Mouse (Mus musculus): ENCODE measurements at regions not wholly inside any gene's neighbourhood (a gene's known extent, or its start where the extent isn't known, plus 50 kb on each side); places are given as distances from the start of the nearest gene placed in this dataset.

GRCm38 (mm10) chr4:99392986-99393385, 97.3 kb downstream of the Gm12689 start:
- Histone ChIP-seq H3K27ac (no peak overlapping the region), H3K4me2 (no peak overlapping the region), H3K9ac (replicated peaks) (no peak overlapping the region), H3K9me3 (no peaks in the 10 kb centered on the region; the same call in 1 of the 2 replicates), H3K4me1 (replicated peaks) (no peaks in the 10 kb centered on the region), H3K36me3 (no peaks in the 10 kb centered on the region), H3K4me3 (replicated peaks) (no peak overlapping the region), H3K27me3 (no peaks in the 10 kb centered on the region)
- WGBS: 88% methylated on average over 5 of the region's 5 CpGs
- no peak for ATAC-seq (ENCODE audit: insufficient number of reproducible peaks, insufficient read depth, low FRiP score, low TSS enrichment, low read depth)

- Histone ChIP-seq H3K36me3 (no peaks in the 10 kb centered on the region), H3K27ac (no peak overlapping the region), H3K9me3 (no peaks in the 10 kb centered on the region; the same call in 1 of the 2 replicates), H3K4me2 (no peak overlapping the region), H3K9ac (replicated peaks) (no peak overlapping the region), H3K4me3 (replicated peaks) (no peak overlapping the region), H3K4me1 (replicated peaks) (no peaks in the 10 kb centered on the region), H3K27me3 (no peaks in the 10 kb centered on the region)
- no peak for ATAC-seq (ENCODE audit: insufficient number of reproducible peaks, insufficient read depth, low FRiP score, low TSS enrichment, low read depth)
- 62% methylated on average over 3 of the region's 3 CpGs for WGBS
These were observed 98.5 kb downstream of the Gm12689 start for GRCm38 (mm10) chr4:99394244-99394643.

DNA sequence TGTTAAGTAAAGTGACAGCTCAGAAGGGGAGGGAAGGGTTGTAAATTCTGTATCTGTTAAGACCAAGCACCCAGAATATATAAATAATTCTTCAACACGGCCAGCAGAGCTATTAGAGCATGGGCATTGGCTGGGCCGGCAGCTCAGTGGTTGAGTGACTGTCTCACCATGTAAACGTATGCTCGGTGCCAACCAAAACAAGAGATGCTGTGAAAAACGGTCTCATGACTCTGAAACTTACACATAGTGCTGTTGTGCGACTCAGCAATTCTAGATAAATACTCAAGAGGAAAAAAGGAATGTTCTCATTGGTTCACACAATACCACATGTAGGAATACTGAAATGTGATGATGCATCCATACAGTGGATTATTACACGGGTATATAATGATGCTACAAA, 111.8 kb downstream of the Gm12689 start:
- Histone ChIP-seq H3K27me3 (peaks cover 7% of the 10 kb centered on the region; the same call in 1 of the 2 replicates), H3K4me3 (replicated peaks) (no peak overlapping the region), H3K9ac (replicated peaks) (no peak overlapping the region), H3K27ac (no peak overlapping the region), H3K4me1 (replicated peaks) (no peaks in the 10 kb centered on the region; the same call in 1 of the 2 replicates), H3K4me2 (no peak overlapping the region), H3K36me3 (no peaks in the 10 kb centered on the region), H3K9me3 (no peaks in the 10 kb centered on the region)
- ATAC-seq (ENCODE audit: insufficient number of reproducible peaks, insufficient read depth, low FRiP score, low TSS enrichment, low read depth): no peak
- whole genome bisulfite sequencing: 87% methylated on average over 7 of the region's 7 CpGs

DNA sequence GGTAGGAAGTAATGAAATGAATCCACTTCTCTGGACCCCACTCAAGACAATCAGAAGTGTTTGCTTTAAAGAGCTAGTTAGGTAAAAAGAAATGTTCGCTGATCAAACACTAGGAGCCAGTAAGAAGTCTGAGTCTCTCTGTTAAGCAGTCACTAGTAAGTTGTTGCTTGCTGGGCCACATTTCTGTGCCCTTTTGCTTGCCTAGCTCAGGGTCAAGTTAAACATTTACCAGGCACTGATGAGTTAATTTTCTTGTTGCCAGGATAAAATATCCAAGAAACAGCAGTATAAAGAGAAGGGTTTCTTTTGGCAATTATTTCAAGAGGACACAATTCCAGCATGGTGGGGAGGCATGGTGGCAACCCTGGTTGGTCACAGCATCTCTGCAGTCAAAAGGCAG, 127.7 kb downstream of the Gm12689 start:
- 76% methylated on average over 1 of the region's 1 CpGs for WGBS
- Histone ChIP-seq H3K4me2 (no peak overlapping the region), H3K4me1 (replicated peaks) (no peaks in the 10 kb centered on the region), H3K4me3 (replicated peaks) (no peak overlapping the region), H3K27me3 (no peaks in the 10 kb centered on the region), H3K9me3 (no peaks in the 10 kb centered on the region), H3K9ac (replicated peaks) (no peak overlapping the region), H3K36me3 (no peaks in the 10 kb centered on the region), H3K27ac (no peak overlapping the region)
- ATAC-seq (ENCODE audit: insufficient number of reproducible peaks, insufficient read depth, low FRiP score, low TSS enrichment, low read depth): no peak

DNA sequence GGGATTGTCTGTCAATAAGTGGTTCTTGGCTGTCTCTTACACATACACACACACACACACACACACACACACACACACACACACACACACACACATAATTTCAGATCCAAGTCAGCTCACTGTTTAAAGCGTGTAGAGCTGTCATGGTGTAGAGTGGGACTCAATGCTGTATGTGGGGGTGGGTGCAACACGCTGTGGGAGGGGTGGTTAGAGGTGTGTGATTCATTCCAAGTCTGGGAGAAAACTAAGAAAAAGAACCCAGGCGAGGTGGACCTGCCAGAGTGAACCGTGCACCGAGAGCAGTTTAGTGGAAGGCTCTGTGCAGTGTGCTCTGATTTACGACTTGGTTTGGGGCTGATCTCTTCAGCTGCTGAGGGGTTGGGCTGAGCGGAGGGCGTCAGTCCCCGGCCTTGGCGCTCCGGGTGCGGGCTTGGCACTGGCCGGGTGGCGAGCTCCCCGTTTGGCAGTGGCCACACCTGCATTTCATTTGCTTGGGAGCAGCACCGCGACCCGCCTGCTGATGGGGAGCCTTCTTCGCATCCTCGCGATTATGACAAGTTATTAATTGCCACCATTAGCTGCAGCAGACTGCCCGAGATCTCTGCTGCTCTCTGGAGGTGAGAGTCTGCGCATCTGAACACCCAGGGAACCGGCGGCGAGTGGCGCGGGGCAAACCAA, 149.5 kb downstream of the Gm12689 start:
- Histone ChIP-seq H3K27me3 (peaks cover 6% of the 10 kb centered on the region; the same call in 1 of the 2 replicates), H3K9ac (replicated peaks) (no peak overlapping the region), H3K4me3 (replicated peaks) (peak overlapping the region; percentile 37)

GRCm38 (mm10) chr4:99445755-99446128, 150.0 kb downstream of the Gm12689 start:
- Histone ChIP-seq H3K9me3 (no peaks in the 10 kb centered on the region), H3K4me2 (peak overlapping the region; percentile 61), H3K4me1 (replicated peaks) (no peaks in the 10 kb centered on the region), H3K4me3 (replicated peaks) (peak overlapping the region; percentile 37), H3K9ac (replicated peaks) (no peak overlapping the region), H3K36me3 (no peaks in the 10 kb centered on the region), H3K27me3 (peaks cover 6% of the 10 kb centered on the region; the same call in 1 of the 2 replicates), H3K27ac (no peak overlapping the region)
- no peak for ATAC-seq (ENCODE audit: insufficient number of reproducible peaks, insufficient read depth, low FRiP score, low TSS enrichment, low read depth)
- 65% methylated on average over 9 of the region's 9 CpGs for WGBS

More for the DNA sequence above, 149.5 kb downstream of the Gm12689 start:
- Histone ChIP-seq H3K27ac (no peak overlapping the region), H3K9me3 (no peaks in the 10 kb centered on the region), H3K4me1 (replicated peaks) (no peaks in the 10 kb centered on the region), H3K36me3 (no peaks in the 10 kb centered on the region), H3K4me2 (peak overlapping the region; percentile 61)
- WGBS: 24% methylated on average over 28 of the region's 28 CpGs
- ATAC-seq (ENCODE audit: insufficient number of reproducible peaks, insufficient read depth, low FRiP score, low TSS enrichment, low read depth): peak; percentile 75

DNA sequence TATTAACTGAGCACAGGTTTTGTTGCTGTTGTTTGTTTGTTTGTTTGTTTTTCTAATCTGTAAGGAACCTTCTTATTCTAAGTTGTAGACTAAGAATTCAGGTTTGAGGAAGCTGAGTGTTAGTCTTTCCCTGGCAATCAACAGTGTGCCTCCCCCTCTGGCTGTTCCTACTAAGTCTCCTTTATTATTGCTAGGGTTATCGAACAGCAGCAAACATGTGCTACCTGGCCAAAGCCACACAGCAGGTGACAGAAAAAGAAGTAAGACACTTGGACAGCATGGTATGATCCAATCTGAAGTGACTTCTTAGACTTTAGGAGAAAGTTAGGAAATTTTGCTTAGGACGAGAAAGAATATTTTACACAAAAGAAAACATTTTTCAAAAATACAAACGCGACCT, 163.3 kb downstream of the Gm12689 start:
- no peak for ATAC-seq (ENCODE audit: insufficient number of reproducible peaks, insufficient read depth, low FRiP score, low TSS enrichment, low read depth)
- H3K4me3 ChIP-seq (replicated peaks): no peak overlapping the region
- no peaks in the 10 kb centered on the region for H3K9me3 ChIP-seq
- H3K27ac ChIP-seq: no peak overlapping the region
- H3K4me1 ChIP-seq (replicated peaks): peaks cover 20% of the 10 kb centered on the region; the same call in 1 of the 2 replicates
- 73% methylated on average over 4 of the region's 4 CpGs for WGBS
- H3K27me3 ChIP-seq: peaks cover 7% of the 10 kb centered on the region
- no peaks in the 10 kb centered on the region for H3K36me3 ChIP-seq
- no peak overlapping the region for H3K9ac ChIP-seq (replicated peaks)
- H3K4me2 ChIP-seq: peak overlapping the region; percentile 45

GRCm38 (mm10) chr4:99459436-99459835, 163.7 kb downstream of the Gm12689 start:
- no peak overlapping the region for H3K9ac ChIP-seq (replicated peaks)
- H3K27me3 ChIP-seq: peaks cover 7% of the 10 kb centered on the region
- no peaks in the 10 kb centered on the region for H3K9me3 ChIP-seq
- no peak overlapping the region for H3K27ac ChIP-seq
- WGBS: 4% methylated on average over 14 of the region's 14 CpGs
- peaks cover 20% of the 10 kb centered on the region; the same call in 1 of the 2 replicates for H3K4me1 ChIP-seq (replicated peaks)
- 0 out of 2 replicates have a peak overlapping the region, but pooled peaks have one; percentile 4 for H3K4me3 ChIP-seq (replicated peaks)
- H3K36me3 ChIP-seq: no peaks in the 10 kb centered on the region
- ATAC-seq (ENCODE audit: insufficient number of reproducible peaks, insufficient read depth, low FRiP score, low TSS enrichment, low read depth): peak; percentile 86
- H3K4me2 ChIP-seq: peak overlapping the region; percentile 45

DNA sequence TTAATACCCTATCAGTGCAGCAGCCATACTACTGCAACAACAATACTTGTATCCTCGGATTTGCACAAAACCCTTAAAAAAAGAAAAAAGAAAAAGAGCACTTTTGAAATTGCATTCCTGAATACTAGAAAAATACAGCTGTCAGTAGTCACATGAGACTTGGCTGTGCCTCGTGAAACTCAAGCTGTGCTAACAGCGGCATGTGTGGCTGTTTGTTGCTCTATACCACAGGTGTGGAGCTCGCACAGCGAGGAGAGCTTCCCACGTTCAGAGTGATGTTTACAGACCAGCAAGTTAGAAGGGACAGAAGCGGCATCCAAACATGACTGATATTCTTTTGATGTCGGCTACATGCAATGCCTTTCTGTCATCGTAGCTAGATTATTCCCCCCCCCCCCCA, 169.8 kb downstream of the Gm12689 start:
- 53% methylated on average over 9 of the region's 9 CpGs for WGBS
- no peak overlapping the region for H3K9ac ChIP-seq (replicated peaks)
- no peak overlapping the region for H3K4me3 ChIP-seq (replicated peaks)
- H3K9me3 ChIP-seq: peaks cover 5% of the 10 kb centered on the region; the same call in 1 of the 2 replicates
- peaks cover 12% of the 10 kb centered on the region for H3K4me1 ChIP-seq (replicated peaks)
- H3K27me3 ChIP-seq: no peaks in the 10 kb centered on the region
- no peaks in the 10 kb centered on the region for H3K36me3 ChIP-seq
- no peak for ATAC-seq (ENCODE audit: insufficient number of reproducible peaks, insufficient read depth, low FRiP score, low TSS enrichment, low read depth)
- H3K4me2 ChIP-seq: no peak overlapping the region
- H3K27ac ChIP-seq: no peak overlapping the region

- ATAC-seq (ENCODE audit: insufficient number of reproducible peaks, insufficient read depth, low FRiP score, low TSS enrichment, low read depth): no peak; the same call in 1 of the 2 replicates
- 28% methylated on average over 11 of the region's 11 CpGs for WGBS
- H3K4me2 ChIP-seq: 0 out of 2 replicates have a peak overlapping the region, but pooled peaks have one; percentile 19
These were observed 180.1 kb downstream of the Gm12689 start for GRCm38 (mm10) chr4:99475701-99476218.

GRCm38 (mm10) chr4:99484271-99484670, 171.8 kb upstream of the Foxd3 start:
- Histone ChIP-seq H3K9ac (replicated peaks) (no peak overlapping the region), H3K4me1 (replicated peaks) (no peaks in the 10 kb centered on the region), H3K27ac (no peak overlapping the region), H3K4me3 (replicated peaks) (no peak overlapping the region), H3K4me2 (no peak overlapping the region), H3K36me3 (no peaks in the 10 kb centered on the region), H3K9me3 (no peaks in the 10 kb centered on the region), H3K27me3 (no peaks in the 10 kb centered on the region)
- 64% methylated on average over 4 of the region's 4 CpGs for WGBS
- no peak for ATAC-seq (ENCODE audit: insufficient number of reproducible peaks, insufficient read depth, low FRiP score, low TSS enrichment, low read depth)

More at GRCm38 (mm10) chr4:99475701-99476218, 180.1 kb downstream of the Gm12689 start:
- Histone ChIP-seq H3K4me1 (replicated peaks) (peaks cover 11% of the 10 kb centered on the region), H3K9ac (replicated peaks) (no peak overlapping the region), H3K4me3 (replicated peaks) (no peak overlapping the region), H3K36me3 (no peaks in the 10 kb centered on the region), H3K27ac (no peak overlapping the region), H3K27me3 (0 out of 2 replicates have a peak, but pooled peaks cover 6% of the 10 kb centered on the region), H3K9me3 (peaks cover 3% of the 10 kb centered on the region; the same call in 1 of the 2 replicates)
